Mouse (Mus musculus): ENCODE results near the gene Rfx5.

DNA sequence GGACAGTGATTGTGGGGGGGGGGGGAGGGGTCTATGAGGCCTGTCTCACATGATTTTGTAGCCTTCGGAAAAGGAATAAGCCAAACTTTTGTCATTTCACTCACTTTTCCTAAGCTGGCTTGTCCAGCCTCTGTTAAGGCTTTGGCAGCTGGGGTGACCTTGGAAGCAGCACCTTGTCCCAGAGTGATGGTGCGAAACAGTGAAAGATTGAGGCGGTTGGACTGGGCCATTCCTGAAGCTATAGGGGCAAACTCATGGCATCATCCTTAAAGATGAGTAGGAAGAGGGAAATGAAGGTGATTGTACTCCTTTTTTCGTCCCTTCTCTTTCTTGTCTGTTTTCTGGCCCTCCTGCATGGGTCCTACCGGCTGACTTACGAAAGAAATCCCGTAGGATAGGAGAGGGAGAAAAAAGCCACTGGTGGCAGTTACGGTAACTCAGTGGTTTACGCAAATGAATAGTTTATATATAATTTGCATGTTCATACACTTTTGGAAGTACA, 20.2 kb downstream of the Rfx5 start:
- TF ChIP-seq CTCF (IDR thresholded peaks at IDR 0.05; ENCODE audit: low read depth, low read length) (no peak), GATA1 (IDR thresholded peaks at IDR 0.05; ENCODE audit: borderline replicate concordance, low read length) (no peak)
